Mouse (Mus musculus) kidney, postnatal 0 days (tissue): ENCODE results near the gene Adh7. TPM values are rescaled to one million over a fixed set of nuclear protein-coding genes. Genes with fewer than 3 reads are reported as not detected.
A peak's percentile ranks its signal among the peaks of the same experiment; 100 is the strongest.

Experiments used
- ATAC-seq: fragments of 200-750 bp; cut with Nextera tagmentation; replicated peaks from 2 replicates; pipeline ENCODE4 v1.8.0; 2017; ENCODE audit warnings: low read depth, moderate number of reproducible peaks, moderate TSS enrichment, moderate library complexity; ENCODE audit not compliant: low FRiP score
- DNase-seq: peaks from one replicate; pipeline ENCODE4 v3.0.0-alpha.2; 2016; ENCODE audit warnings: low spot score
- H3K27ac ChIP-seq: fragments of 300-500 bp; sonication (generic); 2 replicates; pipeline ENCODE4 v1.5.1; 2014; ENCODE audit warnings: mild to moderate bottlenecking
- H3K27me3 ChIP-seq: fragments of 300-500 bp; sonication (generic); 2 replicates; pipeline ENCODE4 v1.6.1; 2014; ENCODE audit warnings: low read length, mixed read lengths; ENCODE audit not compliant: insufficient read depth
- H3K36me3 ChIP-seq: fragments of 300-500 bp; sonication (generic); 2 replicates; pipeline ENCODE4 v1.6.1; 2014; ENCODE audit warnings: low read length, mixed read lengths; ENCODE audit not compliant: insufficient read depth
- H3K4me1 ChIP-seq: fragments of 300-500 bp; sonication (generic); replicated peaks from 2 replicates; pipeline ENCODE4 v1.6.1; 2014; ENCODE audit warnings: antibody characterized with exemption, low read length, mixed read lengths; ENCODE audit not compliant: insufficient read depth
- H3K4me2 ChIP-seq: fragments of 300-500 bp; sonication (generic); 2 replicates; pipeline ENCODE4 v1.6.1; 2014; ENCODE audit warnings: mild to moderate bottlenecking, low read length, moderate library complexity, mixed read lengths
- H3K4me3 ChIP-seq: fragments of 300-500 bp; sonication (generic); replicated peaks from 2 replicates; pipeline ENCODE4 v1.5.1; 2014; ENCODE audit warnings: low read depth, low read length
- H3K9ac ChIP-seq: fragments of 300-500 bp; sonication (generic); 2 replicates; pipeline ENCODE4 v1.6.1; 2014; ENCODE audit warnings: low read depth, low read length
- H3K9me3 ChIP-seq: fragments of 300-500 bp; sonication (generic); replicated peaks from 2 replicates; pipeline ENCODE4 v1.6.1; 2016; ENCODE audit warnings: low read length, inconsistent platforms, mixed read lengths
- CTCF ChIP-seq: IDR thresholded peaks from 2 replicates; pipeline ENCODE4 v1.5.1; 2016; ENCODE audit warnings: antibody characterized with exemption, low read depth, mild to moderate bottlenecking, moderate library complexity
- WGBS: fragments of 180-500 bp; shearing (Covaris S2); extraction: QIAGEN DNeasy Blood & Tissue Kit; methylation state at CpG from one replicate; pipeline ENCODE4 v1.1.7; 2014; 5-methylcytosine and 5-hydroxymethylcytosine counted together
- polyA plus RNA-seq: library from polyadenylated mRNA; unstranded; fragments of >200 nt; fragmentation: Nextera tagmentation; extraction: Ambion mirVana; gene quantifications from 2 replicates; pipeline ENCODE4 v1.2.1, GENCODE M21; 2015

Adh7 gene
- polyA plus RNA-seq, 1 experiment from 2014 or later, result 0.55 TPM

- no peak for ATAC-seq
- no peak for TF ChIP-seq CTCF
- 92% methylated on average over 11 of the region's 11 CpGs for WGBS
- Histone ChIP-seq H3K9me3 (no peaks in the 10 kb centered on the region), H3K9ac (no peak overlapping the region), H3K27me3 (no peaks in the 10 kb centered on the region), H3K4me2 (no peak overlapping the region), H3K36me3 (no peaks in the 10 kb centered on the region), H3K4me3 (no peak overlapping the region), H3K4me1 (no peaks in the 10 kb centered on the region), H3K27ac (no peak overlapping the region)
- no peak for DNase-seq
Measured at GRCm38 (mm10) chr3:138221116-138221515, 3.6 kb downstream of the Adh7 start.

DNA sequence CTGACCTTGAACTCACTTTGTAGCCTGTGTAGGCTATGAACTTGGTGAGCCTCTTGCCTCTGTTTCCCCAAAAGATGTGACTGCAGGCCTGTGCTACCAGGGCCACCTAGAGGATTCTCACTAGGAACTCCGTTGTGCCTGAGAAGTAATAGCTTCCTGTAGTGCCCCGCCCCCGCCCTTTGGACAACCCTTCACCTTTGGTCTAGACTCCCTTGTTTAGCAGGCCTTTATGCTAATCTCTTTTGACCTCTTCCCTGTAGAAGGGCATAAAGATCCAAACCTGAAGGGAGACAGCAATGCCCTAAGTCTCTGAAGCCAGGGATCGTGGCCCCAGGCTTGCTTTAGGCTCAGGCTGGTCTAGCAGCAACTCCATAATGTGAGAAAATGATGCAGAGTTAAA, 5.0 kb downstream of the Adh7 start:
- H3K4me2 ChIP-seq, result no peak overlapping the region
- no peak for ATAC-seq
- no peaks in the 10 kb centered on the region for H3K9me3 ChIP-seq
- 56% methylated on average over 4 of the region's 4 CpGs for WGBS
- H3K4me3 ChIP-seq, result no peak overlapping the region
- DNase-seq, result no peak
- H3K27me3 ChIP-seq, result no peaks in the 10 kb centered on the region
- H3K27ac ChIP-seq, result no peak overlapping the region
- H3K4me1 ChIP-seq, result no peaks in the 10 kb centered on the region
- no peak for TF ChIP-seq CTCF
- no peaks in the 10 kb centered on the region for H3K36me3 ChIP-seq
- no peak overlapping the region for H3K9ac ChIP-seq

DNA sequence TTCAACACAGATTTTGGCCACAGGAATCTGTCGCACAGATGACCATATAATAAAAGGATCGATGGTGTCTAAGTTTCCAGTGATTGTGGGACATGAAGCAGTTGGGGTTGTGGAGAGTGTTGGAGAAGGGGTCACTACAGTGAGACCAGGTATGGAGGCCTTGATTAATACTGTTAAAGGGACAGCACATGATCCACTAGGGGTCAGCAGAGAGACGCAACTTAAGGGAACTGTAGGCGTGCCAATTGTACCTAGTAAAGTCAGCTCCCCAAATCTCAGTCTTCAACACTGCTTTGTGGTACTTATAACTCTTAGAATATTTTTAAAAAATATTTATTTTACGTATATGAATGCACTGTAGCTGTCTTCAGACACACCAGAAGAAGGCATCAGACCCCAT, 5.4 kb downstream of the Adh7 start:
- Histone ChIP-seq H3K27me3 (no peaks in the 10 kb centered on the region), H3K36me3 (no peaks in the 10 kb centered on the region), H3K4me1 (no peaks in the 10 kb centered on the region), H3K4me3 (no peak overlapping the region), H3K4me2 (no peak overlapping the region), H3K27ac (no peak overlapping the region), H3K9me3 (no peaks in the 10 kb centered on the region), H3K9ac (no peak overlapping the region)
- WGBS, result 56% methylated on average over 5 of the region's 5 CpGs
- ATAC-seq, result peak; percentile 72; the same call in 1 of the 2 replicates
- peak; percentile 88 for TF ChIP-seq CTCF
- peak; percentile 89 for DNase-seq

DNA sequence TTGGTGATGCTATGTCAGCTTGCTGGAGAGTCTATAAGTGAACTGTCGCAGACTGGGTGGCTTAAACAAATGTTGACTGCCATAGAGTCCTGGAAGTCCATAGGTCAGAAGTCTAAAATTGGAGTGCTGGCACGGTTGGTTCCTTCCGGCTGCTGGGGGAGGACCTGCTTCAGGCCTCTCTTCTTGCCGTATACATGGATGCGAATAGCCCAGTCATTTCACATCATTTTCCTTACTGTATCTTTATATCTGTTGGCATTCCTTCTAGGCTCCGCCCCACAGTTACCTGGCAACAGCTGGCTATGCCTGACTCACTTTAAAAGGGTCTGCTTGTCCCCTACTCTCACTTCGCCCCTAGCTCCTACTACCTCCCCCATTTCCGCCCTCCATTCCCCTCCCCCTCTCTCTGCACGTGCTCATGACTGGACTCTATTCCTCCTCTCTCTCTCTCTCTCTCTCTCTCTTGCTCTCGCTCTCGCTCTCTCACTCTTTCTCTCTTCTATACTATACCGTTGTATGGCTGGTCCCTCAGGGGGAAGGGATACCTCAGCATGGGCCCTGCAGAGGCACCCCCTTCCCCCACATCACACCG, 6.9 kb downstream of the Adh7 start:
- ATAC-seq, result no peak
- H3K4me2 ChIP-seq, result no peak overlapping the region
- no peak overlapping the region for H3K4me3 ChIP-seq
- 83% methylated on average over 13 of the region's 13 CpGs for WGBS
- H3K27me3 ChIP-seq, result no peaks in the 10 kb centered on the region
- no peaks in the 10 kb centered on the region for H3K36me3 ChIP-seq
- H3K27ac ChIP-seq, result no peak overlapping the region
- TF ChIP-seq CTCF, result no peak
- no peak for DNase-seq
- H3K9me3 ChIP-seq, result no peaks in the 10 kb centered on the region
- no peaks in the 10 kb centered on the region for H3K4me1 ChIP-seq
- H3K9ac ChIP-seq, result no peak overlapping the region

DNA sequence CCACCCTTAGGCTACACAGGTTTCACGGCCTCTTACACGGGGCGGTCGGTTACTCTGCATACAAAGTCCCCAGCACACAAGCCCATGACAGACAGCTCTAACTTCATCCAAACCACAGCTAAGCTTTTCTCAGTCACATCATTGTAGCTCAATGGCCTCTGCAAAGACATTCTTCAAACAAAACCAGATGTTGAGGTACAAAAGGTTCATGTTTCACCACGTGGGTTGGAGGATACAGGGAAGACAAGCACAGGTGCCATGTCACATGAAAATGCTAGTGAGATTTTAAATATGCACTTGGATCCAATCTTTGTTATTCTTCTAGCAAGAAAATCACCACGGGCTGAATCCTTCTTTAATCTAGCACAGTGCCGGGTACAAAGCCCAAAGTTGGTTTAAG, 7.8 kb downstream of the Adh7 start:
- no peaks in the 10 kb centered on the region for H3K36me3 ChIP-seq
- no peaks in the 10 kb centered on the region for H3K9me3 ChIP-seq
- DNase-seq, result no peak
- 80% methylated on average over 6 of the region's 7 CpGs for WGBS
- no peak for ATAC-seq
- no peak overlapping the region for H3K4me3 ChIP-seq
- no peaks in the 10 kb centered on the region for H3K27me3 ChIP-seq
- no peak overlapping the region for H3K9ac ChIP-seq
- no peak for TF ChIP-seq CTCF
- no peaks in the 10 kb centered on the region for H3K4me1 ChIP-seq
- no peak overlapping the region for H3K4me2 ChIP-seq
- H3K27ac ChIP-seq, result no peak overlapping the region

GRCm38 (mm10) chr3:138225853-138226252, 8.3 kb downstream of the Adh7 start:
- Histone ChIP-seq H3K4me1 (no peaks in the 10 kb centered on the region), H3K27me3 (no peaks in the 10 kb centered on the region), H3K4me3 (no peak overlapping the region), H3K9ac (no peak overlapping the region), H3K27ac (no peak overlapping the region), H3K9me3 (no peaks in the 10 kb centered on the region), H3K36me3 (no peaks in the 10 kb centered on the region), H3K4me2 (no peak overlapping the region)
- DNase-seq (no peak), ATAC-seq (no peak; the same call in 1 of the 2 replicates)
- TF ChIP-seq CTCF, result no peak
- WGBS, result 50% methylated on average over 7 of the region's 7 CpGs

GRCm38 (mm10) chr3:138226476-138226875, 8.9 kb downstream of the Adh7 start:
- Histone ChIP-seq H3K9ac (no peak overlapping the region), H3K9me3 (no peaks in the 10 kb centered on the region), H3K4me2 (no peak overlapping the region), H3K4me1 (no peaks in the 10 kb centered on the region), H3K36me3 (no peaks in the 10 kb centered on the region), H3K27ac (no peak overlapping the region), H3K27me3 (no peaks in the 10 kb centered on the region), H3K4me3 (no peak overlapping the region)
- TF ChIP-seq CTCF, result no peak
- ATAC-seq (no peak), DNase-seq (no peak)
- WGBS, result 95% methylated on average over 6 of the region's 6 CpGs
